Mouse (Mus musculus): ENCODE results near the gene Slitrk2.

The Slitrk2 gene

DNA sequence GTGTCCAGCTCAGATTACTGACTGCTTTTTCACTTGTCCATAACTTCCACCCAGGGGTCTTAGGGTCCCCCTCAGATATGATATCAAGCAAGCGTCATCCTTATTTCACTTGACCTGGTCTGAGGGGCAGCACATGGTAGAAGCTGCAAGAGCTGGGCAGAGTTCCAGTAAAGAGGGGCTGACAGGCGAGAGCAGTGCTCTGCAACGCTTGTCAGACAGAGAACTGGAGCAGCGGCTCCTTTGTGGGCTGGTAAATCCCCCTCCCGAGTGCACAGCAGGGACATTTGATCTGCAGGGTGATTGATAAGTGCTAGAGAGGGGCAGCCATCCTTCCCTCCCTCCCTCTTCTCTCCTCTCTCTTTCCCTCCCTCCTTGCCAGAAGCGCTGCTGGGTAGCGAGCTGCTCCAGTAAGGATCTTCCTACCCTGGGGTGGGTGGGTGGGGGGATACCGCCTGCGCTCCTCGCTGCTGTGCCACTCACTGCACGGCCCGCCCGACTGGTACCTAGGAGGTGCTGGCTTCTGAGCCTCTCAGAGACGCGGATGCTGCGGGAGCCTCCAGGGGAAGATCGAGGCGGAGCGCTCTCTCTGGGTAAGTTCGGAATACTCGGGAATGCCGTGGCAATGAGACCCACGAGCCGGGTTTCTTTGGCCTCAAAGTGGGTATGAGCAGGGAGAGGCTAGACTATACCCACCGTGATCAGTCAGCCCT lies at the start of gene Slitrk2:
Gene Slitrk2, plus strand, starts transcription at position 408 of the 710 bp plus-strand sequence.
- DNase-seq (ENCODE audit: low spot score) = peak; percentile 22

DNA sequence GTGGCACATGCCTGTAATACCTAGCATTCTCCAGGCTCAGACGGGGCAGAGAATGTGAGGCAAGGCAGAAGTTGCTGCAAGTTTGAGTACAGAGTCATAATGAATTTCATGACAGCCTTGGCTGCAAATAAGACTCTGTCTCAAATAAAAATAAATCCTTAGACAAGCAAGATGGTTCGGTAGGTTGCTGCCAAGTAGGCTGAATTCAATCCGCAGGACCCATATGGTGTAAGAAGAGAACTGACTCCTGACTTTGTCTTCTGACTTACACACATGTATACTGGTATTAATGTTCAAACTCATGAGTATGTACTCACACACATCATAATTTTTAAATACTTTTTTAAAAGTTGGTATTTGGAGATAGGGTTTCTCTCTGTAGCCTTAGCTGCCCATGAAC lies 43.6 kb upstream of the Slitrk2 start:
- DNase-seq (ENCODE audit: low spot score) = no peak

- peak; percentile 68 for DNase-seq (ENCODE audit: low spot score)
Measured at GRCm38 (mm10) chrX:66652455-66653144, 3.5 kb downstream of the Slitrk2 start.

DNA sequence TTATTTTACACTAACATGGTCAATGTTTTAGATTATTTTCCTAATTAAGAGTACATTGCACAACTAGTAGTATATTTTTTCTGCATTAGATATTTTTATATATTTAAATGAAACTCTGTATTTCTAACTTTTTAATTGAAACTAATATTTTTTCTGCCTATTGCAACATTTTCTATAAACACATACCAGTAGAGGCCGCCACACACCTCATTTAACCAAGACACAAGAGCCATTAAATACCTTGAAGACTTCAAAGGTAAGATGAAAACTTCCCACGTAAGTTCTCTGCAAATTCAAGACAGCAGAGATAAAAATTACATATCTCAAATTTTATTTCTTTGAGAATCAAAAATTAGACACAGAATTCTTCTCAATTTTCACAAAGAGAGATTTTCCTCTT lies 8.2 kb downstream of the Slitrk2 start:
- peak; percentile 32 for DNase-seq (ENCODE audit: low spot score)

- DNase-seq (ENCODE audit: low spot score) = no peak
Measured at GRCm38 (mm10) chrX:66676959-66677358, 27.8 kb downstream of the Slitrk2 start.

GRCm38 (mm10) chrX:66678646-66679045 lies 29.5 kb downstream of the Slitrk2 start:
- peak; percentile 9 for DNase-seq (ENCODE audit: low spot score)
